In the genomic region with DNA sequence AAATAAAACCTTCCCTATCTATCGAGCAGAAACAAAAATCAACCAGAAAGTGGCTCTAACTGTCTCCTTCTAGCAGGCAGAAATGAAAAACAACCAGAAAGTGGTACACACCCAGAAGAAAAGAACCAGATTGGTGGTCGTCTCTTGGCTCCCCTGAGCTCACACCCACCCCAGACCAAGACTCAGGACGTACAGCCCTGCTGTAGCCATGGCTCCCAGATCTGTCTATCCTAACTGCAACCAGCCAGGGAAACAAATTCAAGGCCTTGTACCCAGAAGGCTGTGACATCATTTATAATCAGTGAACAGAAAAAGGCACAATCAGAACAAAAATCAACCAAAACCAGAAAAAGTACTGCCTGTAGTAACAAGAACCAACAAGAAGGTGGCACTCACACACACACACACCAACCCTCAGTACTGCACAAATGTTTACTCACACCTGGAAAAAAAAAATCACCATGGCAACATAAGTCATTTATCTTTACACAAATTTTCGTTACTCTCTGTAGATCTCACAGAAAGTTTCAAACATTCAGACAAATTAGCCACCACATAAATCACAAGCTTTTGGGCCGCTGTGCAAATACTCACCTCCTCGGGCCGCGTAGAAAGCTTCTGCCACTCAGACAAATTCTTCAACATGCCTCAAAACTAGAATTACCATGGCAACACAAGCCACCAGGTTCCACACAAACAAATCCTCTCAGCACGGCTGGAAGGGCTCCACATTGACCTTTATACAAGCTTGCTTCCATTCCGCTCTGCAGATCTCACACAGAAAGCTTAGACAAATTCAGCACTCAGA, we compare ENCODE assay signal across 8 mouse cellular contexts.
DNase-seq lines count a peak whose midpoint lies in the region; ATAC-seq and TF ChIP-seq lines count a peak whose summit lies in the region.

No protein-coding gene starts in this region.

- H3K36me3 ChIP-seq in hindbrain, embryonic 11.5 days (ENCODE audit: control insufficient read depth, insufficient read depth, low read length) = no peaks in the 10 kb centered on the region

- ATAC-seq in hindbrain, embryonic 11.5 days (ENCODE audit: low FRiP score) = peak; percentile 45; the same call in 1 of the 2 replicates

- DNase-seq in left cerebral cortex, postnatal 4 days = peak; percentile 6
- DNase-seq in left cerebral cortex, adult 11 months (ENCODE audit: low spot score) = no peak
- DNase-seq in brain, embryonic 14.5 days (ENCODE audit: low read depth) = peak; percentile 84
- DNase-seq in hindbrain, embryonic 11.5 days (ENCODE audit: low spot score) = peak; percentile 20
- DNase-seq in lung, postnatal 36 days = peak; percentile 2
- no peak for DNase-seq in urinary bladder, postnatal 14 days (ENCODE audit: low spot score)
- no peak for DNase-seq in spleen, postnatal 36 days (ENCODE audit: low spot score in 2 of 2)
- no peak for DNase-seq in spleen, postnatal 10 days (ENCODE audit: low spot score in 2 of 2)

- intact Hi-C loops in left cerebral cortex, postnatal 4 days (cut with DNase I) = no loop called here

- TF ChIP-seq POLR2A in brain, embryonic 14.5 days (IDR thresholded peaks at IDR 0.05; ENCODE audit: borderline replicate concordance, extremely low read depth, insufficient read depth, insufficient read length, poor library complexity, severe bottlenecking) = no peak

- no peak overlapping the region for H3K27ac ChIP-seq in hindbrain, embryonic 11.5 days (ENCODE audit: low read depth, low read length)

- no peaks in the 10 kb centered on the region for H3K4me1 ChIP-seq in hindbrain, embryonic 11.5 days (replicated peaks; ENCODE audit: control insufficient read depth, insufficient read depth, low read length)

- H3K9ac ChIP-seq in hindbrain, embryonic 11.5 days (ENCODE audit: low read depth, low read length) = no peak overlapping the region

- no peak overlapping the region for H3K4me3 ChIP-seq in hindbrain, embryonic 11.5 days (ENCODE audit: low read depth, low read length)

- 46% methylated on average over 10 of the region's 10 CpGs for WGBS in hindbrain, embryonic 11.5 days

- no peaks in the 10 kb centered on the region for H3K9me3 ChIP-seq in hindbrain, embryonic 11.5 days (ENCODE audit: control insufficient read depth, low read length)

- H3K4me2 ChIP-seq in hindbrain, embryonic 11.5 days (replicated peaks; ENCODE audit: low read depth, low read length) = no peak overlapping the region

- TF ChIP-seq CTCF in brain, embryonic 14.5 days (IDR thresholded peaks at IDR 0.05; ENCODE audit: borderline replicate concordance, extremely low read depth, insufficient read depth, insufficient read length) = peak; percentile 42; the same call in 1 of the 2 replicates

- no peaks in the 10 kb centered on the region for H3K27me3 ChIP-seq in hindbrain, embryonic 11.5 days (ENCODE audit: control insufficient read depth, insufficient read depth, low read length)

Comparison
In these comparisons a context has a peak if more than half of its experiments do, and no peak if none do; other contexts are left out.
1. DNase-seq: peak in left cerebral cortex, postnatal 4 days (single experiment), brain, embryonic 14.5 days (single experiment), hindbrain, embryonic 11.5 days (single experiment) and lung, postnatal 36 days (single experiment); none in left cerebral cortex, adult 11 months (single experiment), urinary bladder, postnatal 14 days (single experiment), spleen, postnatal 36 days (0 of 2) and spleen, postnatal 10 days (0 of 2).